Mouse (Mus musculus): ENCODE results near the gene Arhgef28.

- no peak for TF ChIP-seq CTCF (IDR thresholded peaks at IDR 0.05; ENCODE audit: extremely low read depth, insufficient read depth, low read length)
- TF ChIP-seq POLR2A (IDR thresholded peaks at IDR 0.05; ENCODE audit: extremely low read depth, insufficient read depth, low read length) = no peak
Observed at GRCm38 (mm10) chr13:98122766-98123165, 83.5 kb downstream of the Arhgef28 start.
